Mouse (Mus musculus) fat pad, adult 2 months (tissue): ENCODE data around the gene Dpf3.

ENCODE experiments used
- DNase-seq: peaks from one replicate; pipeline ENCODE4 v3.0.0-alpha.2; 2011; ENCODE audit warnings: low read depth, low spot score; ENCODE audit errors: extremely low read depth

The Dpf3 gene

GRCm38 (mm10) chr12:83420346-83420745 lies 67.2 kb downstream of the Dpf3 start:
- DNase-seq = no peak

GRCm38 (mm10) chr12:83415207-83415606 lies 72.3 kb downstream of the Dpf3 start:
- no peak for DNase-seq

- DNase-seq = no peak
Observed at GRCm38 (mm10) chr12:83413684-83414083, 73.8 kb downstream of the Dpf3 start.

GRCm38 (mm10) chr12:83411721-83412521 lies 75.6 kb downstream of the Dpf3 start:
- no peak for DNase-seq

- no peak for DNase-seq
Observed at GRCm38 (mm10) chr12:83411032-83411431, 76.5 kb downstream of the Dpf3 start.

GRCm38 (mm10) chr12:83405374-83406125 lies 82.0 kb downstream of the Dpf3 start:
- no peak for DNase-seq

- no peak for DNase-seq
Observed at GRCm38 (mm10) chr12:83402270-83402669, 85.2 kb downstream of the Dpf3 start.

GRCm38 (mm10) chr12:83392011-83392410 lies 95.5 kb downstream of the Dpf3 start:
- no peak for DNase-seq

GRCm38 (mm10) chr12:83387554-83387953 lies 100.0 kb downstream of the Dpf3 start:
- no peak for DNase-seq

- DNase-seq = no peak
Observed at GRCm38 (mm10) chr12:83381072-83381471, 106.4 kb downstream of the Dpf3 start.

- DNase-seq = no peak
Observed at GRCm38 (mm10) chr12:83380016-83380415, 107.5 kb downstream of the Dpf3 start.

GRCm38 (mm10) chr12:83375015-83375831 lies 112.3 kb downstream of the Dpf3 start:
- DNase-seq = no peak

- DNase-seq = no peak
Observed at GRCm38 (mm10) chr12:83373081-83373480, 114.4 kb downstream of the Dpf3 start.

GRCm38 (mm10) chr12:83372290-83372689 lies 115.2 kb downstream of the Dpf3 start:
- DNase-seq = no peak

GRCm38 (mm10) chr12:83370221-83370620 lies 117.3 kb downstream of the Dpf3 start:
- DNase-seq = no peak

- no peak for DNase-seq
Observed at GRCm38 (mm10) chr12:83369416-83369815, 118.1 kb downstream of the Dpf3 start.

GRCm38 (mm10) chr12:83367486-83367885 lies 120.0 kb downstream of the Dpf3 start:
- DNase-seq = no peak

GRCm38 (mm10) chr12:83364771-83365170 lies 122.7 kb downstream of the Dpf3 start:
- DNase-seq = no peak

- no peak for DNase-seq
Observed at GRCm38 (mm10) chr12:83361801-83362200, 125.7 kb downstream of the Dpf3 start.

- DNase-seq = no peak
Observed at GRCm38 (mm10) chr12:83352640-83353039, 134.9 kb downstream of the Dpf3 start.

- DNase-seq = no peak
Observed at GRCm38 (mm10) chr12:83349736-83350135, 137.8 kb downstream of the Dpf3 start.
